Mouse (Mus musculus) adrenal gland, postnatal 14 days (tissue): ENCODE results near the gene Ptger1. TPM values are rescaled to one million over a fixed set of nuclear protein-coding genes. Genes with fewer than 3 reads are reported as not detected.

Source experiments
- DNase-seq: peaks from one replicate; pipeline ENCODE4 v3.0.0; 2021; ENCODE audit warnings: mixed read lengths
- long read RNA-seq, 2 experiments: library from polyadenylated mRNA; stranded (forward); transcript quantifications; one replicate each; pipeline ENCODE4 v2.0.0; 2021
- total RNA-seq: library from RNA; stranded (reverse); gene quantifications from 2 replicates; pipeline ENCODE4 v1.2.3, GENCODE M21; 2021

Gene Ptger1
- total RNA-seq, result 0.98 and 1.4 TPM in 2 replicates
- long read RNA-seq, experiment 1, partial matches to known transcripts, result 0 of 2 reads
- long read RNA-seq, experiment 1, other reads (novel, unspliced or antisense), result 1 of 2 reads
- long read RNA-seq, experiment 2, partial matches to known transcripts, result 2 of 4 reads
- long read RNA-seq, experiment 2, other reads (novel, unspliced or antisense), result 2 of 4 reads

DNA sequence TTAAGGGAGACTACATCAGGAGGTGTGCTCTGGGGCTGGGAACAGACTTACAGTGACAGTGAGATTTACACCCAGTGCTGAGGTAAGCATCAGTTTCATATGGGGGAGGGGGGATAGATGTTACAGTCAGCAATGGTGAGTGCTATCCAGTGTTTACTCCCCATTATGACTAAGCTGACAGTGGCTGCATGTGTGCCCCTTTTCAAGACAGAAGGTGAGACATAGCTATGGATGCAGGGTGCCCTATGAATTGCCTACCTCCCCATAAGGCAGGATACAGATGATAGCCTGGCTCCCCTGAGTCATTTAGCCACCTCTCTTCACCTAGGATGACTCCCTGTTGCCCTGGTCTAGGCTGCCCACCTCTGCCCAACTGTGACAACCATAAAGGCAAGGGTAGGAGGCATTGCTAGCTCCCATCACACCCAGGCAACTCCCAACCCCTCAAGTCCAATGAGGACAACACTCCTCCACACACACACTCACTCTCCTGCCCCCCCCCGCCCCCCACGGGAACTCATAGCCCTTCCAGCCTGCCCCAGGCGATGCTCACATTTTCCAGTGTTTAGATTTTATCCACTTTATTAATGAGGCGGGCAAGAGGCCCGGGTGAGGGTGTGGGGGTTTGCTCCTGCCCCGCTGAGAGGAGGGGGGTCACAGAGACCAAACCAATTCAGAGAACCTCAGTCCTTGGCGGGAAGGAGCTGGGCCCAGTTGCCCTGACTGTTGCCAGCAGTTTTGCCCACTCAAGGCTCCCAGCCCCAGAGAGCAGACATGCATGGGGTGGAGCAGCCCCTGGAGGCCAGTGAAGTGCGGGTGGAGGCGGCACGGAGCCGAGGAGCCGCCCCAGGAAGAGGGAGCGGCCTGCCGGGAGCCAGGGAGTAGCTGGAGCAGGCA lies at the start of gene Ptger1:
TSS of gene Ptger1 (plus strand) at position 710 of the 897 bp plus-strand sequence.
- DNase-seq, result peak; percentile 73

DNA sequence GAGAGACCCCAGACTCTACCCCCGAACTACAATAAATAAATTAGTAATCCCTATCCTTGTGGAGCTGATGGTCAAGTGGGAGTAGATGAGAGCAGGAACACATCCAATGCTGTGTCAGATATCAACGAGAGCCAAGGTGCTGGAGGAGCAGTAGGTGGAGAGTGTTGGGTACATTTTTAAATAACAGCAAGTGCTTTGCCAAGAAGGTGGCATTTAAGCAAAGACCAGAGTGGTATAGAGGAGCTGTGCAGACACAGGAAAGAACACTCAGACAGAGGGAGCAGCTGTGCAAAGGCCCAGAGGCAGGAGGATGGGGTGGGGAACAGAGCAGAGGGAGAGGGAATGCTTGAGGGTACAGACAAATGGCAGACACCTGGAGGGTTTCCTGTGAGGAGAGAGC lies 49.4 kb upstream of the Ptger1 start:
- no peak for DNase-seq

DNA sequence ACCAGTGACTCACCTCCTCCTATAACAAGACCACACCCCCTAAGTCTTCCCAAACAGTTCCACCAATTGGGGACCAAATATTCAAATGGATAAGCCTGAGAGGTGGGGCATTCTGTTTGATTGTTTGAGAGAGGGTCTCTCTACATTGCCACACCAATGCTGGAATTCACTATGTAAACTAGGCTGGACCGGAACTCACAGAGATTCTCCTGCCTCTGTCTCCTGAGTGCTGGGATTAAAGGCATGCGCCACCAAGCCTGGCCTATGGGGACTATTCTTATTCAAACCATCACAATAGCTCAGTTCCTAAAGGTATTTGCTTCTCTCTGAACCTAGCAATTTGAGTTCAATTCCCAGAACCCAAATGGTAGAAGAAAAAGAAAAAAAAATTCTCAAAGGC lies 47.9 kb upstream of the Ptger1 start:
- no peak for DNase-seq

DNA sequence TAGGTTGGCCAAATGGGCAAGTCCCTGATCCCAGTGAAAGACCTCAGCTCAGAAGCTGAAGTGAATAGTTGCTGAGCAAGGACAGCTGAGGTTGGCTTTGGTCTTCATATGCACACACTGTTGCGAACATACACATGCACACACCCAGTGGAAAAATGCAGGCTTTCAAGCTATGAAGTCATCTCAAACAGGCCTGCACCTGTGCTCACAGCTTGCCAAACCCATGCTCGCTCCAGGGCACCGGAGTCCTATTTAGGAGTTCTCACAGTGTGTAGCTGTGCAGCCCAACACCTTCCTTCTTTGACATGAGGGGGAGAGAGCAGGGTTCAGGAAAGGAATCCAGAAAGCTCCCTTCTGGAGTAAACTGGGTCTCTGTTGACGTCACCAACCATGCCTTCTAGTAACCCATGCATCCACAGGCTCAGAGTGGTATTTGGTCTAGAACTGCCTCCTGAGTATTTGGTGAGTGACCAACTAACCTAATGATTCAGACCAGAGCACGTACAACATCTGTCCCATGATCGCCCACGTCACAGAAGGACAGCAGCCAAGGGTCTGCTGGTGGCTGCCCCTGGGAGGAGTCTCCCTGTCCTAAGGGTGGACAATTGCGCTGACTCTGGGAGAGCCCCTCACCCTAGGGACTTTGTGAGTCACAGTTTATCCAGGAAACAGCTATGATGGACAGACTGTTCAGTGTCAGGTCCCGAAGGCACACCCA lies 46.8 kb upstream of the Ptger1 start:
- DNase-seq, result no peak

DNA sequence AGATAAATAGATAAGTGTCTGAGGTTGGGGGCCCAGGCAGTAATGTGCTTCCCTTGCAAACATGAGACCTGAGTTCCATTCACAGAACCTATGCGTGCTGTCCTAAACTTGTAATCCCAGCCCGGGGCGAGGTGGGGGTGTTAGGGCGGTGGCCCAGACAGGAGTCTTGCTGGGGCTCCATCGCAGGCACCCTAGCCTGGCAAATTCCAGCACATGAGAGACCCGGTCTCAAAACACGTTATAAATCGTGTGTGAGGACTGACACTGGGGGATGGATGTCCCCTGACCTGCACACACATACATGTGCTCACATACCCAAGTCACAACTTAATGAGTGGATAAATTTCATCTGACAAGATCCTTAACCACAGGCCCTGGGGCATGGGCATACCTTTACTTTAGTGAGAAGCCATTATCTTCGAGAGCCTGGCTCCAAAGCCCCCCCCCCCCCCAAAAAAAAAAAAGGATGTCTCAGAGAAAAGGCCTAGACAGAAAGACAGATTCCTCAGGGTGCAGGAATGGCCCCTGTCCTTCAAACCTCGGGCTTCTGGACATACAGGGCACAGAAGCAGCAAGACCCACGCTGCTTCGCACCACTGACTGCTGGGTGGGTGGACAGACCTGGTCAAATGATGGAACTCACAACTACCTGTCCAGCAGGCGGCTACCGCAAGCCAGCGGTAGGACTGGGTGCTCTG lies 44.6 kb upstream of the Ptger1 start:
- DNase-seq, result no peak

DNA sequence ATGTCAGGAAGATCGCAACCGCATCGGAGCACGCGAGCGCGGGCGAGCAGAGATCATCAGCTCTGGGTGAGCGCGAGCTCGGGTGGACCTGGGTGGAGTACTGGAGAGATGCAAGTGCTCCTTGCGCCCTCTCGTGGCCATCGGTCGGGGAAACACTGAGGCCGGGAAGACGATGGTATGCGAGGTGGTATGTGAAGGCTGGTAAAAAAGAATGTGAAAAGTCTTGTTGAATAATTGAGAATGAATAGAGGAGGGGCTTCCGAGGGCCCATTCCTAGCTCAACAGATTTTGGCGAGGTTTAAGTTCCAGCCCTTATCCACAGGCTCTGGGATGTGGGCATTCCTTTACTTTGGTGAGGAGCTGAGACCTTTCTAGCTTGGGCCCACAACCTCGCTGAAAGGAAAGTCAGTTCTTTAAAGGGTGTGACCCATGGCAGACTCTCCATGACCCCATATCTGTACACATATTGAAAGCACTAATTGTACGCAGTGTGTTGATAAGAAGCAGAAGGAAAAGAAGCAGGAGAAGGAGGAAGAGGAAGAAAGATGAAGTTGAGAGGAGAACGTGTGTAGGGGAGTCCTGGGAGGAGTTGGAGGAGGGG lies 44.0 kb upstream of the Ptger1 start:
- peak; percentile 92 for DNase-seq

DNA sequence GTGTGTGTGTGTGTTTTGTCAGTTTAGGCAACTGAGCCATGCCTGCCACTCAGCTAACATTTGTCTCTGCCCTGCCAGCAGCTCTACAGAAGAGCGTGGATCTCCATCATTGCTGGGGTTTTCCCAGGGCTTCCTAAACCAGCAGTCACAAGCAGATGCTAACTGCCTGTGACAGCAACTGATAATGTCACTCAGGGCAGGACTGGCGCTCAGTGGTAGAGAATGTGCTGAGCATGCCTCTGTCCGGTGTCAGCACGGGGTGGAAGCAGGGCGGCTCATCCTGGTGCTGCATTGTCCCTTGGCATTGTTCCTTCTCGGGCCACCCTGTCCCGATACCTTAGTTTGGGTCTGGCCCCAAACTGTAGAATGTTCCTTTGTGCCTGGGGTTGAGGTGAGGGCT lies 42.9 kb upstream of the Ptger1 start:
- DNase-seq, result no peak

DNA sequence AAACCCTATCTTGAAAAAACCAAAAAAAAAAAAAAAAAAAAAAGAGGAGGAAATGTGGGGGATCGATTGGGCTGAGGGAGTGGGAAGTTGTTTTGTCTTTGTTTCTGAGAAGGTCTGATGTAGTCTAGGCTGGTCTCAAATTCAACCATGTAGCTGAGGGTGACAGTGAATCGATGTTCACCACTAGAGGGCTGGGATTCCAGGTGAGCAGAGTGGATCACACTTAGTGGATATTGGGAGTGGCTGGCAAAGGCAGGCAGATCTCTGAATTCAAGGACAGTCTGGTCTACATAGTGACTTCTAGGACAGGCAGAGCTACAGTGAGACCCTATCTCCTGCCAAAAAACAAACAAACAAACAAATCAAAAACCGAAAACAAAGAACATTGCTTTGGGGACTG lies 41.7 kb upstream of the Ptger1 start:
- peak; percentile 42 for DNase-seq

DNA sequence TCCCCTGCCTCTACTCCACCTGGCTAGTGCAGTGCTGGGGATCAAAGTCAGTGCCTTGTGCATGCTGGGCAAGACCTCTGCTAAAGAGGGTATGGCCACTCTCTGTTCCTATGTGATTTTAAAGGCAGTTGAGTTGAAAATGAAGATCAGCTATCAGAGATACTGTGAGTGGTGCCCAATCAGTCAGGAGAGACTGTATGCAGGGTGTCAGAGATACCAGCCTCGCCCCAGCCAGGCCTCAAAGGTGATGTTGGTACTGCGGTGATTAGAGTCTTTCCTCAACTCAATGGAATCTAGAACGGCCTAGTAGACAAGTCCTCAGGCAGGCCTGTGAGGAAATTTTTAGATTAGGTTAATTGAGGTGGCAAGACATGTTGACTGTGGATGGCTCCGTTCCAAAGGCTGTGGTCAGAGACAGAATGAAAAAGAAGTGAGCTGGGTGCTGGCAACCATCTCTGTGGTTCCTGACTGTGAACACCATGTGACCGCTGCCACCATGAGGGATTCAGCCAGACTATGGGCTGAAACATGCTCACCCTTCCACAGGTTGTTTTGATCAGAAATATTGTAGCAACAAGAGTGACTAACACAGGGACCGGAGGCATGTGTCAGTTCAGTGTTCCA lies 40.7 kb upstream of the Ptger1 start:
- no peak for DNase-seq

DNA sequence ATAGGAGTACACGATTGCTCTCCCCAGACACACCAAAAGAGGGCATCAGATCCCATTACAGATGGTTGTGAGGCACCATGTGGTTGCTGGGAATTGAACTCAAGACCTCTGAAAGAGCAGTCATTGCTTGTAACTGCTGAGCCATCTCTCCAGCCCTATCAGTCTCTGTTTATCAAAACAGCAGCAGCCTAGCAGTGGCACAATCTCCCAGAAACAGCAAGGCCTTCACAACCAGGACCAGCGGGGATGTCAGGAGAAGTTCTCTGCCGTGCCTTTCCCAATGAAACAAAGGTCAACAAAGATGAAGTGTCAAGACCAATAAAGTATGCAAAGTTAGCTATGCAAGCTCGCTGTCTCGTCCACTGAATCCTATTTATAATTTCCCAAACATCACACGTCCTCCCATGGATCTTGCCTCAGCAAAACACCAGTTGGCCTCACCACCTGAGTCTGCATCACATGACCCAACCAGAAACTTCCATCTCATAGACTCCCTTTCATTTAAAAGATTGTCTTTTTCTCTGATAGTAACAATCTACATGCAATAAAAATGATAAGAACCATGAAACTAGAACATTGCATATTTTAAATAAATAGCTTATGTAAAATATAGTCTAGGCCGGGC lies 34.3 kb upstream of the Ptger1 start:
- DNase-seq, result no peak

DNA sequence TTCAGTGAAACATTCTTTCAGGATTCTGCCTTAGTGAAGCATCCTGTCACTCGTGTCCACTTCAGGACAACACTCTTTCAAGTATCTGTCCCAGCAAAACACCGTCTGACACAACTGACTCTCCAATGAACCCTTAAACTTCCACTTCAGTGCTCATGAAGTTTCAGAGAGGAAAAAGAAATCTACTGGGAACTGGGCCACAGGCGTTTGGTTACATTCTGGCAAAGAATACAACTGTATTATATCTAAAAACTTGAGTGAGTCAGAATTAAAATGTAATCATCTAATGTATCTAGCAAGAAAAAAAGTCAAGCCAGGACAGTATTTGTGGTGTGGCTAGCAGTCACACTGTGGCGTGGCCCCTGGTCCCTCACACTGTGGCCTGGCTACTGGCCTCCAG lies 27.6 kb upstream of the Ptger1 start:
- no peak for DNase-seq

DNA sequence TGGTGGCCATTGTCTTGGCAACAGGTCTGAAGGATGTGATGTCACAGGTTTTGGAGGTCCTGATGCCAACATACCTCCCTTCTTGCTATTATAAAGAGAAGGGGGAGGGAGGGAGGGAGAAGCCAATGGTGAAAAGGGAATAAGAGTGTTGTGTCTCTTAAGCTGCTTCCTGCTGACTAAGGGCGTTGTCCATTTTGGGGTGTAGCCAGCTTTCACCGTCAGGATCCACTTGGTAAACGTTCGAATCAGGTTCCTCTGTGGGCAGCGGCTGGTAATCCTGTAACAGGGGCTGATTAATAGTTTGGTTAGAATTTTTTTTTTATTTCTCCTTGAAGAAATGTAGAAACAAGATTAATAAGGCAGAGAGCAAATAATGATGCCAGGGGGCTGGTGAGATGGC lies 26.8 kb upstream of the Ptger1 start:
- DNase-seq, result no peak

DNA sequence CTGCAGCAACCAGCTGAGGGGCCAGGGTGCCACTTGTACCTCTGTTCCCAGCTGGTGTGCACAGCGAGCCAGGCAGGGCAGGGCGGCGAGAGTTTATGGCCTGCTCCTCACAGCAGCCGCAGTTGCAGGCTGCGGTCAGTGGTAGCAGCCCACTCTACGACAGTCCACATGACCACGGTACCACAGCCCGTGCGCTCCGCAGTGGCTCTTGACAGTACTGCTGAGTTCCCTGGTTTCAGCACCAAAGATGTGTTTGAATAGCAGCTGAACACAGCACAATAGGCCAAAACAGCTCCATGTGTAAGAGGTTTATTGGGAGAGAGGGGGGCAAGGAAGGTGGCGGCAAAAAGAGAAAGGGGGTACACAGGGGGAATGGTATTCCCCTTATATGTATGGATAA lies 19.0 kb upstream of the Ptger1 start:
- DNase-seq, result no peak

DNA sequence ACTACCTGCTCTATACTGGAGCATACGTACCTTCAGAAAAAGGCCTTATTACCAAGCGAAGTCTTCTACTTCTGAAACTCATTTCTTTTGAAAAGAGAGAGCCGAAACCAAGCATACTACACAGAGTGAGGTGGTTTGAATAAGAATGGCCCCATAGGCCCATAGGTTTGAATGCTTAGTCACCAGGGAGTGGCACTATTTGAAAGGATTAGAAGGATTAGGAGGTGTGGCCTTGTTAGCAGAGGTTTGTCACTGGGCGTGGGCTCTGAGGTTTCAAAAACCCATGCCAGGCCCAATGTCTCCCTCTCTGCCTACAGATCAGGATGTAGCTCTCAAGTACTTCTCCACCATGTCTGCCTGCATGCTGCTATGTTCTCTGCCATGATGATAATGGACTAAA lies 18.4 kb upstream of the Ptger1 start:
- DNase-seq, result no peak

DNA sequence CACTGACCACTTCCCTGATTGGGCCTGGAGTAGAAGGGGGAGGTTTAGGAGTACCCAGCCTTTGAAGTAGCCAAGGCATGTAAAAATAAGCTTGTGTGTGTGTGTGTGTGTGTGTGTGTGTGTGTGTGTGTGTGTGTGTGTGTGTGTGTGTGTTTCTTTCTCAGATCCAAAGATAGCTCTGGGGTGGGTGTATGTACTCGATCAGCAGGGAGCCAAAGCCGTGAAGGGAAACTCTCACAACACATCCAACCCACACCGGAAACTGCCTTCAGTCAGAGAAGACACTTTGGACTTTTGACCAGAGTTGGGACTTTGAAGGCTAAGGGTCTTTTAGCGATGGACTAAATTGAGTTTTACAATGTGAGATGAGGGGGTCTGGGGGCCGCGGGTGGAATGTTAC lies 16.8 kb upstream of the Ptger1 start:
- no peak for DNase-seq

DNA sequence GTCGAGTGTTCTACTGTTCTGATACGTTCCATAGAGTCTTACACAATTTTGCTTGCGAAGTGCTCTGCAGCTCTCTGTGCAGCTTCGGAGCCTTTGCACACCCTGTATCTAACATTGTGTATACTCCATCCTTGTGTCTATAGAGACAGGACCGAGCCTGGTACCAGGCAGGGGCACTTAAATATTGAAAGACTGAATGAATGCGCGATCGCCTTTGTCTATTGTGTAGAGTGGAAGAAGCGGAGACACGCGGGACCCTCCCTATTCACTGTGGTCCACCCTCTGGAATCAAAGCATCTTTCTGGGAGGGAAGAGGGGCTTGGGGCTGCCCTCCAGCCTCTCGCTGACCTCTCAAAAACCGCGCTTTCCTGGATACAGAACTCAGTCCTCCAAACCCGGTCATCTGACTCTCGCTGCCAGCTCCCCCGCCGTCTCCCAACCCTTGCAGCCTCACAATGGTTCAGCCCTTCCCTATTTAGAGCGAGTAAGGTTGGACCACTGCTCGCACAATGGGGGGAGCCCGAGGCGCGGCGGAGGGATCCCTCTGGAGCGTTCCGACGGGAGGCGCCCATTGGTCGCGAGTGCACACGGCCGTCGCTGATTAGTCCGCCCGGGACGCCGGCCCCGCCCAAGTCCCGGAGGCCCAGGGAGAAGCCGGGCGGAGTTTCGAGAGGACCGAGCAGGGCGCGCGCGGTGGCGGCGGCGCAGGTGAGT lies 14.3 kb upstream of the Ptger1 start, which contains the start of gene Gipc1:
TSS of gene Gipc1 (plus strand) at position 648 of the 714 bp plus-strand sequence.
- DNase-seq, result peak; percentile 98

DNA sequence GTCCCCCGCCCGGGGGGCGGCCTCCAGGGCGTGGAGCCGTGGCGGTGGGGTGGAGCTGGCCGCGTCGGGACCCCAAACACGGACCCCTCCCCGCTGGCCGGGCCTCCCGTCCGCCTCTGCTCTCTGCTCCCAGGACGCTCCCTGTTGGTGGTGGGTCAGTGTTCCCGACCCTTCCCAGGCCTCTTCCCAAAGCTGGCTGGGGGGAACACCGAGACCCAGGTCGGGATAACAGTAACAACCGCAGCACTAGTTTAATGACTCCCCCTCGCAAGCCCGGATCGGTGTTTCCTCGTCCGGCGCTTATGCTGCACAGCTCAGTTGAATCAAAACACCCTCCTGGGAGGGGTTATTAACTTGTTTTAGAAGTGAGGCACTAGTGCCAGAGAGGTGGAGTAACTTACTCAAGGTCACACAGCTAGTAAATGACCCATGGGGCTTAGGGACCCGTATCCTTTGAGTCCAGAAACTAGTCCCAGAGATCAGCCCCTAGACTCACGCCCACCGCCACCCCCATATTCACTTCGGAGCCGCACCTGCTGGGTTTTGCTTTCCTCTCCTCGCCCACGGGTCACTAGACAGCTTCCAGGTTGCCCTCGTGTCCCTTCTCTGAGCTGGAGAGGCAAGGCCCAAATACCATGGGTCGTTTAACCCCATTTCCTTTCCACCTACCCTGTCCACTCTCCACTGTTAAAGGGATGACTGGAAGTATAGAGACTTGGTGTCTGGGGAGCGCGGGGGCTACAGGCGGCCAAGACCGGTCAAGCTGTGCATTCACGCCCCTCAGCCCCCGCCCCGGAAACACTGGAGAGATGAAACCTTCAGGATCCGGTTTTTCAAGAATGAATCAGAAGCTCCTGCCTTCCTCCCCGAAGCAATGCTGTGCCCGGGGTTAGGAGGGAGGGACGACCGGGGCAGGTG lies 13.5 kb upstream of the Ptger1 start:
- DNase-seq, result peak; percentile 60

DNA sequence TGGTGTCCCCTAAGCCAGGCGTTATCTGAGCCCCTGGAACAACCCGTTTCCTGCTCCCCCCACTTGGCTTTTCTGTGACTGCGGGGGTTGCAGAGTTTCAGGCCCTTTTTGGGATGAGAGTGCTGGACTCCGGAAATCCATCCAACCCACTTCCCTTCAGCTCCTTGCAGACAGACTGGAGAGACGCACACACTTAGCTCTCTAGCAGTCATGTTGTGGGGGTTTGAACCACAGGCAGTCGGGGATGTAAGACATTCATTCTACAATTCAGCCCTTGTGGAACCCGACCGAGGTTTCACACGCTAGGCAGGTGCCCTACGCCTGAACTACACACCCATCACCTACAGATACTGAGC lies 12.8 kb upstream of the Ptger1 start:
- DNase-seq, result no peak

DNA sequence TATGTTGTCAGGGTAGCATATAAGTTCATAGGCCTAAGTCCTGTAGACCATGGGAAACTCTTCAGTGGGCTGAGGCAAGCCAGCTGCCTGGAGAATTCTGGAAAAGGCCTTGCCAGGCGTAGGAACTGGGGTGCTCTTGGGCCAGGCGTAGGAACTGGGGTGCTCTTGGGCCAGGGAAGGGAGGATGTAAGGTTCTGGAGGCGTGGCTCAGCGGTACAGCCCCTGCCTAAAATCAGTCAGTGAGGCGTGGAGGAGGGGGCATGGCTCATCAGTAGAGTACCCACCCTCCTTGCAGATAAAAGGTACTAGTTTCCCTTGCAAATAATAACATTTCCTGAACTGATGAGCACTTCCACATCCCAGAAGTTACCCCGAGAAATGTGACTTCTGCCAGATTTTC lies 11.8 kb upstream of the Ptger1 start:
- DNase-seq, result no peak
